Mouse (Mus musculus) ES-E14 (cell line): ENCODE results near the gene Akap7.

Experiments used
- CHD2 ChIP-seq: IDR thresholded peaks from 2 replicates; pipeline ENCODE4 v1.6.1; 2014; ENCODE audit warnings: mild to moderate bottlenecking, low read depth, low read length, inconsistent platforms
- HCFC1 ChIP-seq: IDR thresholded peaks from 2 replicates; pipeline ENCODE4 v1.6.1; 2012; ENCODE audit warnings: low read length, inconsistent platforms, borderline replicate concordance; ENCODE audit not compliant: insufficient read depth
- MAFK ChIP-seq: IDR thresholded peaks from 2 replicates; pipeline ENCODE4 v1.6.1; 2014; ENCODE audit warnings: mild to moderate bottlenecking, low read depth, low read length, inconsistent platforms; ENCODE audit not compliant: insufficient read depth
- ZC3H11A ChIP-seq: IDR thresholded peaks from 2 replicates; pipeline ENCODE4 v1.6.1; 2012; ENCODE audit warnings: low read depth, mild to moderate bottlenecking, inconsistent platforms, low read length, borderline replicate concordance
- ZNF384 ChIP-seq: IDR thresholded peaks from 2 replicates; pipeline ENCODE4 v1.6.1; 2012; ENCODE audit warnings: low read depth, low read length, inconsistent platforms

DNA sequence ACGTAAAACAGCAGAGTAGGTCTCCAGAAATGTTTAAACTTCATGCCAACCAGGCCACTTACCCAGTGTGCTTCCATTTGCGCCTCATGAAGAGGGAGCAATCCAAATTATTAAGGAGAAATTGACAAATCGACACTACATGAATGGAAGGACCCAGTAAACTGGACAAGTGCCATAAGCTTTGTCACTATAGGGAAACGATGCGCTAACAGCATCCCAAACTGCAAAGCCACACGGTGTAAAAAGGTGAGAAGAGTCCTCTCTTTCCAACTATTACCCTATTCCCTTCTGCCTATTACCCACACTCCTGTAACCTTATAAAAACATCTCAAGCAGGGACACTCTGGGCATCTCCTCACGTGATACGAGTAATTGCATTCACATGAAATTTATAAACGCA, 11.8 kb downstream of the Akap7 start:
- TF ChIP-seq ZNF384 = no peak
- TF ChIP-seq ZC3H11A = no peak
- TF ChIP-seq HCFC1 = no peak
- no peak for TF ChIP-seq CHD2
- no peak for TF ChIP-seq MAFK
